Mouse (Mus musculus) heart, embryonic 12.5 days (tissue): ENCODE results near the gene Brsk1. TPM values are rescaled to one million over a fixed set of nuclear protein-coding genes. Genes with fewer than 3 reads are reported as not detected.

Experiments
- ATAC-seq: fragments of 200-750 bp; cut with Nextera tagmentation; 2 replicates; pipeline ENCODE4 v1.8.0; 2017; ENCODE audit warnings: moderate TSS enrichment, moderate library complexity; ENCODE audit not compliant: insufficient number of reproducible peaks, low FRiP score
- H3K27ac ChIP-seq: fragments of 300-500 bp; sonication (generic); 2 replicates; pipeline ENCODE4 v1.5.1; 2016; ENCODE audit warnings: mild to moderate bottlenecking, moderate library complexity; ENCODE audit not compliant: poor library complexity, severe bottlenecking
- H3K27me3 ChIP-seq: fragments of 300-500 bp; sonication (generic); replicated peaks from 2 replicates; pipeline ENCODE4 v1.6.1; 2016; ENCODE audit warnings: mild to moderate bottlenecking, moderate library complexity
- H3K36me3 ChIP-seq: fragments of 300-500 bp; sonication (generic); 2 replicates; pipeline ENCODE4 v1.6.1; 2016; ENCODE audit warnings: mild to moderate bottlenecking, moderate library complexity
- H3K4me1 ChIP-seq: fragments of 300-500 bp; sonication (generic); replicated peaks from 2 replicates; pipeline ENCODE4 v1.6.1; 2016; ENCODE audit warnings: mild to moderate bottlenecking
- H3K4me2 ChIP-seq: fragments of 300-500 bp; sonication (generic); 2 replicates; pipeline ENCODE4 v1.6.1; 2016; ENCODE audit warnings: mild to moderate bottlenecking, moderate library complexity
- H3K4me3 ChIP-seq: fragments of 300-500 bp; sonication (generic); 2 replicates; pipeline ENCODE4 v1.5.1; 2016; ENCODE audit warnings: mild to moderate bottlenecking
- H3K9ac ChIP-seq: fragments of 300-500 bp; sonication (generic); 2 replicates; pipeline ENCODE4 v1.6.1; 2016; ENCODE audit warnings: mild to moderate bottlenecking, moderate library complexity
- H3K9me3 ChIP-seq: fragments of 300-500 bp; sonication (generic); replicated peaks from 2 replicates; pipeline ENCODE4 v1.6.1; 2016; ENCODE audit warnings: mild to moderate bottlenecking, moderate library complexity
- WGBS: fragments of 180-500 bp; shearing (Covaris S2); methylation state at CpG from one replicate; pipeline ENCODE4 v1.1.7; 2016; 5-methylcytosine and 5-hydroxymethylcytosine counted together
- polyA plus RNA-seq: library from polyadenylated mRNA; unstranded; fragments of >200 nt; fragmentation: Nextera tagmentation; extraction: Ambion mirVana; gene quantifications from 2 replicates; pipeline ENCODE4 v1.2.1, GENCODE M21; 2016

The Brsk1 gene
- polyA plus RNA-seq = 1.0 and 1.7 TPM in 2 replicates

DNA sequence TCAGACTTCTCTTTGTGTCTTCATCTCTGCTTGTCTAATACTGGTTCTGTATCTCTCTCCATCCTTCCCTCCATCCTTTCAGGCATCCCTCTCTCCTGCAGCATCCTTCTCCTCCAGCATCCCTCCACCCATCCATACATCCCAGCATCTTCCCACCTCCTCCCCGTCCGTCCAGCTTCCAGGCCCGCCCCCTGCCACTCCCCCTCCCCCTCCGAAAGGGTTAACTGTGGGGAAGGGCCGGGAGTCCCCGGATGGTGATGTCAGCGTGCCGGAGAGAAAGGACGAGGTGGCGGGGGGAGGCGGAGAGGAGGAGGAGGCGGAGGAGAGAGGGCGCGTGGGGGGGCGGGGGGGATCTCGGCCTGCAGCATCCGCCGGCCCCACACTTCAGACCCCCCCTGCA lies at the start of gene Brsk1:
TSS of gene Brsk1 (plus strand) at position 218 of the 400 bp plus-strand sequence.
- H3K27me3 ChIP-seq = no peaks in the 10 kb centered on the region
- H3K36me3 ChIP-seq = peaks cover 30% of the 10 kb centered on the region
- H3K4me1 ChIP-seq = peaks cover 20% of the 10 kb centered on the region
- ATAC-seq = peak; percentile 60
- H3K4me2 ChIP-seq = peak within 1 kb of the TSS; percentile 97
- peak within 1 kb of the TSS; percentile 74 for H3K27ac ChIP-seq
- 3% methylated on average over 6 of the region's 18 CpGs for WGBS
- peak within 1 kb of the TSS; percentile 92 for H3K4me3 ChIP-seq
- peak within 1 kb of the TSS; percentile 99 for H3K9ac ChIP-seq
- no peaks in the 10 kb centered on the region for H3K9me3 ChIP-seq

GRCm38 (mm10) chr7:4641155-4641554 lies 49.2 kb upstream of the Brsk1 start:
- Histone ChIP-seq H3K9ac (no peak overlapping the region), H3K36me3 (peaks cover 96% of the 10 kb centered on the region), H3K27ac (no peak overlapping the region), H3K4me3 (no peak overlapping the region), H3K4me1 (no peaks in the 10 kb centered on the region), H3K4me2 (no peak overlapping the region), H3K9me3 (no peaks in the 10 kb centered on the region), H3K27me3 (no peaks in the 10 kb centered on the region)
- no peak for ATAC-seq
- 82% methylated on average over 11 of the region's 11 CpGs for WGBS

DNA sequence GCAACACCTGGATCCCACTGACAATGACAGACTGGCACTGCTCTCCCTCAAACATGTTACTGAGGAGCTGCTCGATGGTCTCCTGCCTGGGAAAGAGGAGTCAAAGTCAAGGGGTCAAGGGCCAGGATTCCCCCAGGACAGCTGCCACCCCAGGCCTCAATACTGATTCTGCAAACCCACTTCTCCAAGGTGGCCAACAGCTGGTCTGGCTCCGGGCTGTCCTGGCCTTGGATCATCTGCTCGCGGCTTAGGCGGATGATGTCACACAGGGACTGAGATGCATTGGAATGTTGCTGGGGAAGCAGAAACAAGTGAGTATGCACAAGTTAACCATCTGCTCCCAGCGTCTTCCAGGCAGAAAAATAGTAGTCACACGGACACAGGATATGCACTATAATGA lies 48.4 kb upstream of the Brsk1 start:
- no peak overlapping the region for H3K9ac ChIP-seq
- H3K36me3 ChIP-seq = peaks cover 94% of the 10 kb centered on the region
- H3K9me3 ChIP-seq = no peaks in the 10 kb centered on the region
- WGBS = 84% methylated on average over 7 of the region's 7 CpGs
- H3K27ac ChIP-seq = no peak overlapping the region
- H3K27me3 ChIP-seq = no peaks in the 10 kb centered on the region
- no peak overlapping the region for H3K4me3 ChIP-seq
- ATAC-seq = no peak
- H3K4me1 ChIP-seq = peaks cover 6% of the 10 kb centered on the region
- no peak overlapping the region for H3K4me2 ChIP-seq

DNA sequence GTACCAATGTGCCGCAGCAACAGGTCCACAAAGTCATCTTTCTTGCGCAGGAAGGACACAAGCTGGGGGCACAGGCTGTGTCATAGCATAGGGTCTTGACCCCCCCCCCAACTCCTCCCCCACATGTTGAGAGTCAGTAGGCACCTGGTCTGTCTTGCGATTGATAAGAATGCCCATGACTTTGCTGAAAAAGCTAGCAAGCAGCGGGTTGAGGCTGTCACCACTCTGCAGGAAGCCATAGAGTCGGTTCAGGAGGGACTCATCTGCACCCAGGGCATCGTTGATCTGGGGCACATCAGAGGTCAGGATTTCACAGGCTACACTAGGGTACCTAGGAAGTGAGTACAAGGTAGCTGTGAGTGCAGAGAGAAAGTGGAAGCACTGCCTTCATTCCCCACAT lies 47.2 kb upstream of the Brsk1 start:
- H3K27me3 ChIP-seq = no peaks in the 10 kb centered on the region
- no peak overlapping the region for H3K9ac ChIP-seq
- H3K27ac ChIP-seq = no peak overlapping the region
- no peak overlapping the region for H3K4me3 ChIP-seq
- ATAC-seq = no peak
- no peak overlapping the region for H3K4me2 ChIP-seq
- peaks cover 85% of the 10 kb centered on the region for H3K36me3 ChIP-seq
- H3K9me3 ChIP-seq = no peaks in the 10 kb centered on the region
- H3K4me1 ChIP-seq = peaks cover 19% of the 10 kb centered on the region
- WGBS = 86% methylated on average over 6 of the region's 6 CpGs

GRCm38 (mm10) chr7:4646806-4647205 lies 43.6 kb upstream of the Brsk1 start:
- H3K9ac ChIP-seq = no peak overlapping the region
- no peak overlapping the region for H3K4me2 ChIP-seq
- peaks cover 25% of the 10 kb centered on the region for H3K4me1 ChIP-seq
- H3K27me3 ChIP-seq = no peaks in the 10 kb centered on the region
- H3K4me3 ChIP-seq = no peak overlapping the region
- WGBS = 88% methylated on average over 3 of the region's 3 CpGs
- no peaks in the 10 kb centered on the region for H3K9me3 ChIP-seq
- peak; percentile 68 for ATAC-seq
- H3K27ac ChIP-seq = peak overlapping the region; percentile 49; the same call in 1 of the 2 replicates
- peaks cover 57% of the 10 kb centered on the region for H3K36me3 ChIP-seq

- ATAC-seq = peak; percentile 84
- peaks cover 52% of the 10 kb centered on the region for H3K36me3 ChIP-seq
- peak overlapping the region; percentile 49; the same call in 1 of the 2 replicates for H3K27ac ChIP-seq
- H3K9me3 ChIP-seq = no peaks in the 10 kb centered on the region
- H3K4me1 ChIP-seq = peaks cover 29% of the 10 kb centered on the region
- no peak overlapping the region for H3K9ac ChIP-seq
- 28% methylated on average over 6 of the region's 6 CpGs for WGBS
- H3K27me3 ChIP-seq = no peaks in the 10 kb centered on the region
- no peak overlapping the region for H3K4me3 ChIP-seq
- no peak overlapping the region for H3K4me2 ChIP-seq
These were observed 43.1 kb upstream of the Brsk1 start for GRCm38 (mm10) chr7:4647291-4647690.

- peaks cover 51% of the 10 kb centered on the region for H3K36me3 ChIP-seq
- no peaks in the 10 kb centered on the region for H3K27me3 ChIP-seq
- ATAC-seq = no peak
- H3K4me1 ChIP-seq = peaks cover 36% of the 10 kb centered on the region
- peak overlapping the region; percentile 12; the same call in 1 of the 2 replicates for H3K27ac ChIP-seq
- H3K4me2 ChIP-seq = no peak overlapping the region
- H3K4me3 ChIP-seq = no peak overlapping the region
- H3K9ac ChIP-seq = no peak overlapping the region
- H3K9me3 ChIP-seq = no peaks in the 10 kb centered on the region
- 83% methylated on average over 2 of the region's 2 CpGs for WGBS
These were observed 42.4 kb upstream of the Brsk1 start for GRCm38 (mm10) chr7:4647992-4648391.

DNA sequence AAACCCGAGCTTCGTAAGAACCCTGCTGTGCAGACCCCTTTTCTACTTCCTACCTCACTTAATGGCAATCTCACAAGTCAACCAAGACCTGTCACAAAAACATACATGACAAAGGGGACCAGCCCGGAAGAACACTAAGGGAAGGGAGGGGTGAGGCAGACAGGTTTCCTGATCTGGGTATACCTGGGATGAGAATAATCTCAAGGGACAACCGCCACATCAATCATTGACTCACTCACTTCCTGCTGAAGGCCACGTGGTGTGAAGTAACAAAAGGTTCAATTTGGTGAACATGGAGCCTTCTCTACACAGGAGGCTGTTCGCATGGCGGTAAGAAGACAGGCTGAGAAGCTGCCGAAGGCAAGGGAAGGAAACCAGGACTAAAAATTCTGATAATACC lies 38.8 kb upstream of the Brsk1 start:
- Histone ChIP-seq H3K4me2 (no peak overlapping the region), H3K27ac (no peak overlapping the region), H3K4me1 (peaks cover 59% of the 10 kb centered on the region), H3K9ac (no peak overlapping the region), H3K4me3 (no peak overlapping the region), H3K9me3 (no peaks in the 10 kb centered on the region), H3K27me3 (no peaks in the 10 kb centered on the region), H3K36me3 (peaks cover 22% of the 10 kb centered on the region)
- WGBS = 71% methylated on average over 8 of the region's 8 CpGs
- ATAC-seq = no peak

GRCm38 (mm10) chr7:4652726-4653125 lies 37.7 kb upstream of the Brsk1 start:
- ATAC-seq = no peak
- 66% methylated on average over 5 of the region's 5 CpGs for WGBS
- Histone ChIP-seq H3K9me3 (no peaks in the 10 kb centered on the region), H3K4me2 (no peak overlapping the region), H3K4me1 (peaks cover 59% of the 10 kb centered on the region), H3K36me3 (peaks cover 17% of the 10 kb centered on the region; the same call in 1 of the 2 replicates), H3K27ac (no peak overlapping the region), H3K9ac (no peak overlapping the region), H3K27me3 (no peaks in the 10 kb centered on the region), H3K4me3 (no peak overlapping the region)

GRCm38 (mm10) chr7:4653351-4653750 lies 37.1 kb upstream of the Brsk1 start:
- Histone ChIP-seq H3K9ac (no peak overlapping the region), H3K9me3 (no peaks in the 10 kb centered on the region)

DNA sequence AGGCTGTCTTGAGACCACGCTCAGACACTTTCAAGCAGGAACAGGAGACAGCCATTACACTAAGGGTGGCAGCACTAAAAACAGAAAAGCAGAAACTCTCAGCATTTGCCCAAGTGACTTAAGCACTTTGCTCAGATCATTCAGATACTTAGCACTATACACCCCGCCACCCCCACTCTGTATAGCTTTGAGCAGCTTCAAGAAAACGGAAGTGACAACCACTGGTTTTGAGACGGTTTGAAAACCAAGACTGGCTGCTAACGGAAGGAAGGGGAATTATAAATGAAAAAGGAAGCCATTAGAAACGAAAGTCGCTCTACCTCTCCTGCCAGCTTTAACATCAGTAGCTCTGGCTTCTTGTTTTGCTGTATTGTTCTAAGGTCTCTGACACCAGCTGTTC lies 36.6 kb upstream of the Brsk1 start:
- Histone ChIP-seq H3K4me3 (no peak overlapping the region), H3K27me3 (no peaks in the 10 kb centered on the region), H3K4me1 (peaks cover 54% of the 10 kb centered on the region), H3K9me3 (no peaks in the 10 kb centered on the region), H3K27ac (no peak overlapping the region), H3K4me2 (no peak overlapping the region), H3K36me3 (peaks cover 17% of the 10 kb centered on the region; the same call in 1 of the 2 replicates), H3K9ac (no peak overlapping the region)
- WGBS = 78% methylated on average over 7 of the region's 7 CpGs
- ATAC-seq = no peak

More at GRCm38 (mm10) chr7:4653351-4653750, 37.1 kb upstream of the Brsk1 start:
- 77% methylated on average over 5 of the region's 5 CpGs for WGBS
- no peak for ATAC-seq
- Histone ChIP-seq H3K27ac (no peak overlapping the region), H3K4me3 (no peak overlapping the region), H3K36me3 (peaks cover 17% of the 10 kb centered on the region; the same call in 1 of the 2 replicates), H3K4me2 (no peak overlapping the region), H3K27me3 (no peaks in the 10 kb centered on the region), H3K4me1 (peaks cover 55% of the 10 kb centered on the region)

GRCm38 (mm10) chr7:4654221-4654620 lies 36.2 kb upstream of the Brsk1 start:
- H3K4me1 ChIP-seq = peaks cover 54% of the 10 kb centered on the region
- H3K27ac ChIP-seq = no peak overlapping the region
- no peak overlapping the region for H3K4me2 ChIP-seq
- 75% methylated on average over 2 of the region's 2 CpGs for WGBS
- no peaks in the 10 kb centered on the region for H3K9me3 ChIP-seq
- H3K9ac ChIP-seq = no peak overlapping the region
- H3K4me3 ChIP-seq = no peak overlapping the region
- no peaks in the 10 kb centered on the region for H3K27me3 ChIP-seq
- peaks cover 17% of the 10 kb centered on the region; the same call in 1 of the 2 replicates for H3K36me3 ChIP-seq
- ATAC-seq = no peak
